Mouse (Mus musculus): ENCODE results near the gene Pi4k2a. TPM values are rescaled to one million over a fixed set of nuclear protein-coding genes. Genes with fewer than 3 reads are reported as not detected.
"Not testable (repeated sequence)": the region's sequence is repeated elsewhere in the genome, so short reads cannot be mapped to it uniquely, and the experiment has no call there.

Pi4k2a gene
- polyA plus RNA-seq, 1 experiment from 2014 or later: 14.6 TPM

DNA sequence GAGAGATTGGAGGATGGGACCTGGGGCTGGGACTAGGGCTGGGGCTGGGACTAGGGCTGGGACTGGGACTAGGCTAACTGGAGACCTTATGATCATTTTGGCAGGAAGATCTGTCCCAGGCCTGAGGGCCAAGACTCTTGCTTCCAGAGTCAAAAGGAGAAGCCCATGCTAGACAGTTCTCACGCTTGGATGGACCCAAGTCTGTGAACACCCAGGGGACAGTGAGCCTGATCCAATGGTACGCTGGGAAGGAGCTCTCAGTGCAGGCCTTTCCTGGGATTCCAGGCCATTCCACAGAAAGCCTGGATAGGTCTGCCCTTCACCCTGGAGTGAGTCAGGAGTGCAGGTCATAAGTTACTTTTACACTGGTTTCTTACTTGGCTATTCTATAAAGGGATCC is 15.2 kb upstream of the Pi4k2a start:
- H3K9me3 ChIP-seq (replicated peaks; ENCODE audit: control insufficient read depth, low read length): no peaks in the 10 kb centered on the region
- no peaks in the 10 kb centered on the region for H3K36me3 ChIP-seq (ENCODE audit: control insufficient read depth, insufficient read depth, low read length)
- 71% methylated on average over 2 of the region's 2 CpGs for WGBS (ENCODE audit: insufficient replicate concordance)
- no peaks in the 10 kb centered on the region for H3K27me3 ChIP-seq (ENCODE audit: control insufficient read depth, insufficient read depth, low read length)
- H3K9ac ChIP-seq (ENCODE audit: low read depth, low read length): no peak overlapping the region
- no peak for ATAC-seq (replicated peaks; ENCODE audit: insufficient number of reproducible peaks, low FRiP score, low TSS enrichment)
- no peak overlapping the region for H3K4me3 ChIP-seq (ENCODE audit: low read depth, low read length)
- H3K4me1 ChIP-seq (ENCODE audit: control insufficient read depth, insufficient read depth, low read length): no peaks in the 10 kb centered on the region
- no peak overlapping the region for H3K27ac ChIP-seq (ENCODE audit: low read depth, low read length)
- no peak overlapping the region for H3K4me2 ChIP-seq

DNA sequence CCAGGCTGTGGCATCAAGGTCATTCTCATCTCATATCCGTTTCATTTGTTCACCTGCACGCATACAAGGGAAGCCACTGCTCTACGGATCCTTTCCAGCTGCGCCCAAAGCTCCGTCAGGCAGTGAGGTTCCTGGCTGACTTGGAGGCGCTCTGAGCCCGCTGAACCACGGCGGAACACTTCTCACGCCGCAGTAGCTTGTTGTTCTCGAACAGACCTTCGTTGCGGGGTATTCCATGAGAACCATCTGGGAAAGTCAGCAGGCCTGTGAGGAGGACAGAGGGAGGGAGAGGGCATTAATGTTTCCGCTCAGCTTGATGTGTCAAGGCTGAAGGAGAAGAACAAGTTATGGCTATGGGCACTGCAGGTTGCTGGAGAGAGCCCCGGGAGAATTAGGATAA is 14.3 kb upstream of the Pi4k2a start:
- WGBS (ENCODE audit: insufficient replicate concordance): 88% methylated on average over 16 of the region's 16 CpGs
- H3K4me2 ChIP-seq: no peak overlapping the region
- no peaks in the 10 kb centered on the region for H3K36me3 ChIP-seq (ENCODE audit: control insufficient read depth, insufficient read depth, low read length)
- H3K4me1 ChIP-seq (ENCODE audit: control insufficient read depth, insufficient read depth, low read length): no peaks in the 10 kb centered on the region
- no peak overlapping the region for H3K9ac ChIP-seq (ENCODE audit: low read depth, low read length)
- no peak for ATAC-seq (replicated peaks; ENCODE audit: insufficient number of reproducible peaks, low FRiP score, low TSS enrichment)
- H3K4me3 ChIP-seq (ENCODE audit: low read depth, low read length): no peak overlapping the region
- H3K9me3 ChIP-seq (replicated peaks; ENCODE audit: control insufficient read depth, low read length): no peaks in the 10 kb centered on the region
- no peak overlapping the region for H3K27ac ChIP-seq (ENCODE audit: low read depth, low read length)
- no peaks in the 10 kb centered on the region for H3K27me3 ChIP-seq (ENCODE audit: control insufficient read depth, insufficient read depth, low read length)

DNA sequence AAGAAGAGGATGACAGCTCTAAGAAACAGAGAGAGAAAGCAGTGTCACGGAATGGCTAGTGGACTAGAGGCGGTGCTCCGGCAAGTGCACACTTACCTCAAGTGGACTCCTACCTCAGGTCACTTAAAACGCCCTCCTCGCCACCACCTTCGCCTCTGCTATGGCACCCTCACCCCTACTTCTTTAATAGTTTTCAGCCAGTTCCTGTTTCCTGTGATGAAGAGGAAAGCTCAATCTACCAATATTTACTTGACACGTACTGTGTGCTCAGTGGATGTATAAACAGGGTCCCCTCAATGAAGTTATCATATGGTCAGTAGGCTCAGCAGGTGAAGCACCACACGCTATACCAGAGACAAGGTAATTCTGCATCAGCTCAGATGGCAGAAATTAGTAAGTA is 11.7 kb upstream of the Pi4k2a start:
- no peak overlapping the region for H3K27ac ChIP-seq (ENCODE audit: low read depth, low read length)
- H3K4me1 ChIP-seq (ENCODE audit: control insufficient read depth, insufficient read depth, low read length): no peaks in the 10 kb centered on the region
- 85% methylated on average over 8 of the region's 8 CpGs for WGBS (ENCODE audit: insufficient replicate concordance)
- no peak overlapping the region for H3K4me2 ChIP-seq
- ATAC-seq (replicated peaks; ENCODE audit: insufficient number of reproducible peaks, low FRiP score, low TSS enrichment): no peak
- no peak overlapping the region for H3K4me3 ChIP-seq (ENCODE audit: low read depth, low read length)
- H3K36me3 ChIP-seq (ENCODE audit: control insufficient read depth, insufficient read depth, low read length): no peaks in the 10 kb centered on the region
- H3K9me3 ChIP-seq (replicated peaks; ENCODE audit: control insufficient read depth, low read length): no peaks in the 10 kb centered on the region
- no peaks in the 10 kb centered on the region for H3K27me3 ChIP-seq (ENCODE audit: control insufficient read depth, insufficient read depth, low read length)
- no peak overlapping the region for H3K9ac ChIP-seq (ENCODE audit: low read depth, low read length)

DNA sequence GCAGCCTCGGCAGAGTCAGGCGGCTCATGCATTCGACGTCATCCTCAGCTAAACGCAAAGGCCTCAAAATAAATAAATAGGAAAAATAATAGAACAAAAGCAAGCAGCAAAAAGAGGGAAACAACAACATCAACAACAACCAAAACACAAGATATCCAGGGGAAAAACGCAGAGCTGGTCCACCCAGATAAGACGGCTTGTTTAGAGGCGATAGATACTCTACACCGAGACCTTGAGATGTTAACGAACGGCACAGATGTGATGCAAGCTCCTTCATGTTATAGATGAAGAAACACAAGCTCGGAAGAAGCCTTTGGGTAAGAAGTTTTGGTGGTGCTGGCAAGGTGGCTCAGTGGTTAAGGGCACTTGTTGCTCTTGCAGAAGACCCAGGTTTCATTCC is 11.3 kb upstream of the Pi4k2a start:
- Histone ChIP-seq H3K36me3 (ENCODE audit: control insufficient read depth, insufficient read depth, low read length) (no peaks in the 10 kb centered on the region), H3K4me3 (ENCODE audit: low read depth, low read length) (no peak overlapping the region), H3K27me3 (ENCODE audit: control insufficient read depth, insufficient read depth, low read length) (no peaks in the 10 kb centered on the region), H3K4me2 (no peak overlapping the region), H3K9ac (ENCODE audit: low read depth, low read length) (no peak overlapping the region), H3K27ac (ENCODE audit: low read depth, low read length) (no peak overlapping the region), H3K9me3 (replicated peaks; ENCODE audit: control insufficient read depth, low read length) (no peaks in the 10 kb centered on the region), H3K4me1 (ENCODE audit: control insufficient read depth, insufficient read depth, low read length) (no peaks in the 10 kb centered on the region)
- 82% methylated on average over 12 of the region's 12 CpGs for WGBS (ENCODE audit: insufficient replicate concordance)
- ATAC-seq (replicated peaks; ENCODE audit: insufficient number of reproducible peaks, low FRiP score, low TSS enrichment): no peak

DNA sequence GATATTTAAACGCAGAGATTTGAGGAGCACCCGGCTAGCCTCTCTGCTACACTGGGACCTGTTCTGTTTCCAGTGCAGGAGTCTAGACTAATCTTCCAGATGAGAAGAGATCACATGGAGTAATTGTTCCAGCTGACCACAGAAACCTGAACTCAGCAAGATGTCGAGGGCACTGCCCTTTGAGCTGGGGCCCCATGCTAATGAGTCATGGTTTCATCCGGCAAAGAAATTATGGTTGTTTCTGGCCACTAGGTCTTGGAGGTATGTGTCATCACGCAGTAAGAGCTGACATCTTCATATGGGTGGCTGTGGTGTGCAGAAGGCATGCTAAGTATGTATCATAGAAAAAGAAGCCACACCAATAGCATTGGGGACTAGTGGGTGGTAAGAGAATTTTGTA is 10.3 kb upstream of the Pi4k2a start:
- H3K9me3 ChIP-seq (replicated peaks; ENCODE audit: control insufficient read depth, low read length): no peaks in the 10 kb centered on the region
- no peak overlapping the region for H3K4me3 ChIP-seq (ENCODE audit: low read depth, low read length)
- H3K4me2 ChIP-seq: no peak overlapping the region
- no peak overlapping the region for H3K9ac ChIP-seq (ENCODE audit: low read depth, low read length)
- no peaks in the 10 kb centered on the region for H3K36me3 ChIP-seq (ENCODE audit: control insufficient read depth, insufficient read depth, low read length)
- 74% methylated on average over 5 of the region's 5 CpGs for whole genome bisulfite sequencing (ENCODE audit: insufficient replicate concordance)
- H3K4me1 ChIP-seq (ENCODE audit: control insufficient read depth, insufficient read depth, low read length): no peaks in the 10 kb centered on the region
- H3K27me3 ChIP-seq (ENCODE audit: control insufficient read depth, insufficient read depth, low read length): no peaks in the 10 kb centered on the region
- no peak for ATAC-seq (replicated peaks; ENCODE audit: insufficient number of reproducible peaks, low FRiP score, low TSS enrichment)
- H3K27ac ChIP-seq (ENCODE audit: low read depth, low read length): no peak overlapping the region

- no peak overlapping the region for H3K9ac ChIP-seq (ENCODE audit: low read depth, low read length)
- no peaks in the 10 kb centered on the region for H3K9me3 ChIP-seq (replicated peaks; ENCODE audit: control insufficient read depth, low read length)
- no peak overlapping the region for H3K27ac ChIP-seq (ENCODE audit: low read depth, low read length)
- no peaks in the 10 kb centered on the region for H3K36me3 ChIP-seq (ENCODE audit: control insufficient read depth, insufficient read depth, low read length)
- no peak for ATAC-seq (replicated peaks; ENCODE audit: insufficient number of reproducible peaks, low FRiP score, low TSS enrichment)
- H3K4me2 ChIP-seq: no peak overlapping the region
- no peak overlapping the region for H3K4me3 ChIP-seq (ENCODE audit: low read depth, low read length)
- WGBS (ENCODE audit: insufficient replicate concordance): 80% methylated on average over 11 of the region's 11 CpGs
- no peaks in the 10 kb centered on the region for H3K27me3 ChIP-seq (ENCODE audit: control insufficient read depth, insufficient read depth, low read length)
- H3K4me1 ChIP-seq (ENCODE audit: control insufficient read depth, insufficient read depth, low read length): peaks cover under 1% of the 10 kb centered on the region; the same call in 1 of the 2 replicates
Observed at GRCm38 (mm10) chr19:42080469-42080868, 9.8 kb upstream of the Pi4k2a start.

DNA sequence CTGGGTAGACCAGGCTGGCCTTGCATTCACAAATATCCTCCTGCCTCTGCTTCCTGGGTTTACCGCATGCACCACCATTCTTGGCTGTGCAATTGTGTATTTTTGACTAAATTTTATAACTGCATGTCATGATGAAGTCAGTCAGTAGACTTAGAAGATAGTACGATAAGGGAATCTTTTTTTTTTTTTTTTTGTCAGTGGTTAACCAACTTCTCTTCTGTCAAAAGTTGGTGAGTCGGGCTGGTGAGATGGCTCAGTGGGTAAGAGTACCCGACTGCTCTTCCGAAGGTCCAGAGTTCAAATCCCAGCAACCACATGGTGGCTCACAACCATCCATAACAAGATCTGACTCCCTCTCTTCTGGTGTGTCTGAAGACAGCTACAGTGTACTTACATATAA is 8.7 kb upstream of the Pi4k2a start:
- not testable (repeated sequence) for H3K36me3 ChIP-seq (ENCODE audit: control insufficient read depth, insufficient read depth, low read length); H3K4me2 ChIP-seq; H3K27ac ChIP-seq (ENCODE audit: low read depth, low read length); H3K4me1 ChIP-seq (ENCODE audit: control insufficient read depth, insufficient read depth, low read length); H3K4me3 ChIP-seq (ENCODE audit: low read depth, low read length); H3K9me3 ChIP-seq (replicated peaks; ENCODE audit: control insufficient read depth, low read length); H3K9ac ChIP-seq (ENCODE audit: low read depth, low read length); H3K27me3 ChIP-seq (ENCODE audit: control insufficient read depth, insufficient read depth, low read length); ATAC-seq (replicated peaks; ENCODE audit: insufficient number of reproducible peaks, low FRiP score, low TSS enrichment)
- 85% methylated on average over 5 of the region's 5 CpGs for WGBS (ENCODE audit: insufficient replicate concordance)

GRCm38 (mm10) chr19:42085690-42086089 is 4.6 kb upstream of the Pi4k2a start:
- Histone ChIP-seq H3K4me1 (ENCODE audit: control insufficient read depth, insufficient read depth, low read length) (peaks cover 8% of the 10 kb centered on the region; the same call in 1 of the 2 replicates), H3K9ac (ENCODE audit: low read depth, low read length) (peak overlapping the region; percentile 77), H3K27ac (ENCODE audit: low read depth, low read length) (no peak overlapping the region), H3K27me3 (ENCODE audit: control insufficient read depth, insufficient read depth, low read length) (no peaks in the 10 kb centered on the region), H3K9me3 (replicated peaks; ENCODE audit: control insufficient read depth, low read length) (no peaks in the 10 kb centered on the region), H3K4me2 (peak overlapping the region; percentile 90), H3K36me3 (ENCODE audit: control insufficient read depth, insufficient read depth, low read length) (no peaks in the 10 kb centered on the region), H3K4me3 (ENCODE audit: low read depth, low read length) (peak overlapping the region; percentile 75)
- WGBS (ENCODE audit: insufficient replicate concordance): 8% methylated on average over 10 of the region's 10 CpGs
- no peak for ATAC-seq (replicated peaks; ENCODE audit: insufficient number of reproducible peaks, low FRiP score, low TSS enrichment)

GRCm38 (mm10) chr19:42086166-42086565 is 4.1 kb upstream of the Pi4k2a start, which contains the start of gene Morn4:
Gene Morn4, minus strand, starts transcription at chr19:42086357.
- Histone ChIP-seq H3K9ac (ENCODE audit: low read depth, low read length) (peak within 1 kb of the TSS; percentile 77), H3K4me2 (peak within 1 kb of the TSS; percentile 90), H3K27ac (ENCODE audit: low read depth, low read length) (no peak within 1 kb of the TSS), H3K4me1 (ENCODE audit: control insufficient read depth, insufficient read depth, low read length) (peaks cover 9% of the 10 kb centered on the region; the same call in 1 of the 2 replicates), H3K36me3 (ENCODE audit: control insufficient read depth, insufficient read depth, low read length) (no peaks in the 10 kb centered on the region), H3K9me3 (replicated peaks; ENCODE audit: control insufficient read depth, low read length) (no peaks in the 10 kb centered on the region), H3K4me3 (ENCODE audit: low read depth, low read length) (peak within 1 kb of the TSS; percentile 75), H3K27me3 (ENCODE audit: control insufficient read depth, insufficient read depth, low read length) (no peaks in the 10 kb centered on the region)
- ATAC-seq (replicated peaks; ENCODE audit: insufficient number of reproducible peaks, low FRiP score, low TSS enrichment): peak; percentile 62
- WGBS (ENCODE audit: insufficient replicate concordance): under 1% methylated on average over 21 of the region's 21 CpGs

Data from heart, embryonic 11.5 days (tissue).